Mouse (Mus musculus): ENCODE measurements around the gene Vmn2r11. TPM values are rescaled to one million over a fixed set of nuclear protein-coding genes. Genes with fewer than 3 reads are reported as not detected.

The Vmn2r11 gene
- polyA plus RNA-seq (2014; fragmentation: Illumina TruSeq; extraction: RNeasy Lipid Tissue Mini Kit (QIAGEN cat#74804); ENCODE audit: low read depth, low replicate concordance), result not detected

GRCm38 (mm10) chr5:109059469-109059868 is at the start of gene Vmn2r11:
Gene Vmn2r11 (minus strand): TSS chr5:109059569.

GRCm38 (mm10) chr5:109097850-109098249 is 38.5 kb upstream of the Vmn2r11 start, which contains the start of gene Vmn2r12:
Gene Vmn2r12 (minus strand): TSS chr5:109097950.

GRCm38 (mm10) chr5:109006427-109006826 is 52.9 kb downstream of the Vmn2r11 start, which contains the start of gene Vmn2r10:
Gene Vmn2r10 (minus strand): TSS chr5:109006527.

Other genes starting within 250 kb of the Vmn2r11 start
- not detected for gene Vmn2r9, start 207.0 kb downstream of the Vmn2r11 start, polyA plus RNA-seq (2014; fragmentation: Illumina TruSeq; extraction: RNeasy Lipid Tissue Mini Kit (QIAGEN cat#74804); ENCODE audit: low read depth, low replicate concordance)
- gene Vmn2r10, start 53.0 kb downstream of the Vmn2r11 start, polyA plus RNA-seq (2014; fragmentation: Illumina TruSeq; extraction: RNeasy Lipid Tissue Mini Kit (QIAGEN cat#74804); ENCODE audit: low read depth, low replicate concordance), result not detected
- not detected for gene Vmn2r12, start 38.4 kb upstream of the Vmn2r11 start, polyA plus RNA-seq (2014; fragmentation: Illumina TruSeq; extraction: RNeasy Lipid Tissue Mini Kit (QIAGEN cat#74804); ENCODE audit: low read depth, low replicate concordance)
- gene Vmn2r13, start 132.6 kb upstream of the Vmn2r11 start, polyA plus RNA-seq (2014; fragmentation: Illumina TruSeq; extraction: RNeasy Lipid Tissue Mini Kit (QIAGEN cat#74804); ENCODE audit: low read depth, low replicate concordance), result not detected
- gene Vmn2r14, start 165.1 kb upstream of the Vmn2r11 start, polyA plus RNA-seq (2014; fragmentation: Illumina TruSeq; extraction: RNeasy Lipid Tissue Mini Kit (QIAGEN cat#74804); ENCODE audit: low read depth, low replicate concordance), result not detected
- not detected for gene Vmn2r15, start 238.1 kb upstream of the Vmn2r11 start, polyA plus RNA-seq (2014; fragmentation: Illumina TruSeq; extraction: RNeasy Lipid Tissue Mini Kit (QIAGEN cat#74804); ENCODE audit: low read depth, low replicate concordance)

Measured in adipose tissue, adult 10 weeks (tissue).